Mouse (Mus musculus) v-Abl transformed pro-B cells (cell line): ENCODE data around the gene Stra6.

Experiments used
- in situ Hi-C, 2 experiments: fragments of 400-800 bp; cut with MboI; formaldehyde crosslinking; loops; one replicate each; pipeline ENCODE4 v1.15.1; 2025; ENCODE audit not compliant: unreplicated experiment in 2 of 2

Stra6 gene

DNA sequence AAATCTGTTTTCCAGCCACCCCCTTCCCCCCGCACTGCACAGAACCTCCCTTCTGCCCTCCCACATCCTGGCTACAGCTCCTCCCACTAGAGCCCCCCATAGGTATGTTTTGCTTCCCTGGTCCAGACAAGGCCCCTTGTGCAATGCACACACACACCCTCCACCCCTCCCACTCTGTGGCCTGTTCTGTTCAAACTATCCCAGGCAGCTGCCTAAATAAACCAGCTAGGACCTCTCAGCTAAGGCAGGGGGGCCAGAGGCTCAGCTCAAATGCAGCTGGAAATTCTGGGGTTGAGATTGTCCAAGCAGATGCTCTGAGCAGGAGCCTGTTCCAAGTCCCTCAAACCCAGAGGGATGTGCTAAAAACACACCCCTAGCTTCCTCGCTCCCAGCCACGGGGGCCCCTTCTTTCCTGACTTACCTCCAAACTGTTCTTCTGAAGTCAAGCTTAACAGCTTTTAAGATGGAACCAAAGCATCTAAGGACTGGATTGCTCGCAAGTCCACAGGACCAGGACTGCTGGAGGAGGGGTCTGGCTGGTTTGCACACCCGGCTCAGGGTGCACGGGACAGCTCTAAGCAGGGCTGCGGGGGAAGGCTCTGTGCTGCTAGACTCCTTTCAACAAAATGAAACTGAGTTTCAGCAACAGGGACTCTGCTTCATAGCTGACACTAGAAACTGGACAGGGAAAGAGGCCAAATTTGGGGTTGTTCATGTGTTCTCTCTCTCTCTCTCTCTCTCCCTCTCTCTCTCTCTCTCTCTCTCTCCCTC is 95.1 kb downstream of the Stra6 start:
- in situ Hi-C loops, result no loop called here

DNA sequence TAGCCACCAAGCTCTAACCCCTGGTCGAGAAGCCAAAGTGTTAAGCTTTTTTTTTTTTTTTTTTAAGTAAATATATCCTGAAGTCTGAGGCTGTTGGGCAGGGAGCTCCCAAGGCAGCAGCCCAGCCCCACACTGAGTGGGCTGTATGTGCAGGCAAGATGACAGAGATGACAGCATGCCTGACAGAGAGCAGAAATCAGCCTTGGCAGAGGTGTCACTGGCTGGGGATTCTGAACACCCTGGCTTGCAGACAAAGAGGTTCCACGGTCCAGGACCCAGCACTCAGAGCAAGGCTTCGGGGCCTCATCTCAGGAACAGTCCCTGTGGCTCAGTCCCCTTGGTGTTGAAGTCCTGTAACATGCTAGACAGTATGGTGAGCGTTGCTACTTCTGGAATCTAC is 96.3 kb downstream of the Stra6 start:
- in situ Hi-C loops, result no loop called here

DNA sequence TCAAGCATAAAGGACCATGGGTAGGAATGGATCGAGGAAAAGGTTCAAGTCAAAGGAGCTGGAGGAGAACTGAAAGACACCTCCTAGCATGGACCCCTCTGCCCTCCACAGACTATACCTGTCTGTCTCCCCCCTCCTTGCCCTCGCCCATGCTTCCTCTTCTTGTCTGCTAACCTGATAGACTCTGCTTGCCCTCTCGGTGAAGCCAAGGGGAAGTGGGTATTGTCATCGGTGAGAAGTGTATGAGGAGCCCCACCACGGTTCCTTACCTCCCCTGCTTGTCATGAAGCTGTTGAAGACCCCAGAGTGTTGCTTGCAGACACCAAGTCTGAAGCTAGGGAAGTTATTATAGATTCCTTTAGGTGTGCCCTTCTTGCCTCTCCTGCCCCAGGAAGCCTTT is 96.7 kb downstream of the Stra6 start:
- in situ Hi-C loops, result no loop called here

DNA sequence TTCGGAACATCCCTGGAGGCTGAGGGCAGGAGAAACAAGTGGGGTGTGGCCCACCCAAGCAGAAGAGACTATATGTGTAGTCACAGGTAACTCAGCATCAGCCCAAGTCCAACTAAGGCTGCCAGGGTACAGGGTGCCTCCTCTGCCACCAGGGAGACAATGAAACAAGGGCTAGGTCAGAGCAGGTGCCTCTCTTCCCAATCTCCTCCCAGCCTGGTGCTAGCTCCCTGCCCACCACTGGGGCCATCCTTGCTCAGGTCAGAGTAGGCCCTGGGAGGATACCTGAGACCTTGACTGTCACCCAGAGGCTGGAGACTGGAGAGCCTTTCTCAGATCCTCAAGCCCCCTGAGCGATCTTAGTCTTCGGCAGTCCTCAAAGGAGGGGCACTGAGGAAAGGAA is 98.6 kb downstream of the Stra6 start:
- in situ Hi-C loops, result no loop called here

DNA sequence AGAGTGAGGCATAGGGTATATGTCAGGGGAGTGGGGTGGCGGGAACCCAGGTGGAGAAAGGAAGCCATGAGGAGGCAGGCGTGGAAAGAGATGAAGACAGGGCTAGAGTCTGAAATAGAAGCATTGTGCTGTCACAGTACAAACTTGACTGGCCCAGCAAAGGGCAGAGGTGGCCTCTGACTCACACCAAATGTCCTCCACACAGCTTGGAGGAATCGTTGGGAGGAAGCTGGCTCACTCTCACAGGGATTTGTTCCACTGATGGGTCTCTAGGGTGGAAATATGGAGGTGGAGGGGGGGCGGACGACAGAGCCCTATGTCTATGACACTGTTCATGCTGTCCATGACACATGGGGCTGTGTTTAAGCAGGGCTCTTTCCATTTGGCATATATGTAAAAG is 99.6 kb downstream of the Stra6 start:
- in situ Hi-C loops, result no loop called here

DNA sequence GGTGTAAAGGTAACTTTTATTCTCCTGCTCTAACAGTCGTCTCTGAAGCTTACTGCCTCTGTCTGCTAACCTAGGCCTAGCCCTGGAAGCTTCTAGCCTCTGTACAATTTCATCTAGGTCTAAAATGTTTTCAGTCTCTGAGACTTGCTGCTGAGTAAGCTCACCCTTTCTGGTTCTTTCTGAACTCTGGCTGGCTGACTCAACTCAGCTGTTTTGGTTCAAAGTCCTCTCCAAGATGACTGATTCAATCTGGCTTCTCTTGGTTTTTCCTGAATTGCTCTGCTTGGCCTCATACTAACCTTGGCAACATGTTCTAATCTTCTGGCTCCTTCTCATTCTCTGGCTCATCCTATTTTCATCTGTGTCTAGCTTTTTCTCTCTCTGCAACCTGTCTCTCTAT is 102.2 kb downstream of the Stra6 start:
- in situ Hi-C loops, result no loop called here

DNA sequence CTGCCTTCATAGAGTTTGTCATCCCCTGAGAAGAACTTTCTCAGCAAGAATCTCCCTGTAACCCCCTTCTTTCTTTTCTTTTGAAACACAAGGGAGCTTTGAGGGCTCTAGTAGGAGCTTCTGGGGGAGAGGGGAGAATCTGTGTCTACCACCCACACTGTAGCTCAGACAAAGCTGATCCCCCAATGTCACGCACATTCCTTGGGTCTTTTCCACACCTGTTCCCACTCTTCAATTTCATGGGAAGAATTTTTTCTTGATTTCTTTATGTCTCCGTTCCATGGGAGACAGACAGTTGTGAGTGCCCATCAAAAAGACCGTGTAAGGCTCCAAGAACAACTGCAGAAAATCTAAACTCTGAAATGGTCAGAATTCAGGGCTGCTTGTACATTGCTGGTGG is 105.3 kb downstream of the Stra6 start:
- in situ Hi-C loops, result no loop called here

DNA sequence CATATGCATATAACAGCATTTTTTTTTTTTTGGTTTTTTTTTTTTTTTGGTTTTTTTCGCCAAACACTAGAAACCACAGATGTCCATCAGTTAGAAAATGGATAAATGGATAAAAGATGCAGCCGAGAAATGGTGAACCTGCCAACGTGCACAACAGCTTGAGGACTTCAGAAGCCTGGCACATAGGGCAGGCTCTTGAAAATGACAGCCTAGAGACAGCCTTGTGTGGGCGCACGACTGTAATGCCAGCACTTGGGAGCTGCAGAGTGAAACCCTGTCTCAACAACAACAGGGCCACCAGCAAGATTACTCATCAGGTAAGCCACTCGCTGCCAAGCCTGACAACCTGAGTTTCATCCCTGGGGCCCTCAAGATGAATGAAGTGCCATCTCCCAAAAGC is 105.8 kb downstream of the Stra6 start:
- in situ Hi-C loops, result no loop called here

DNA sequence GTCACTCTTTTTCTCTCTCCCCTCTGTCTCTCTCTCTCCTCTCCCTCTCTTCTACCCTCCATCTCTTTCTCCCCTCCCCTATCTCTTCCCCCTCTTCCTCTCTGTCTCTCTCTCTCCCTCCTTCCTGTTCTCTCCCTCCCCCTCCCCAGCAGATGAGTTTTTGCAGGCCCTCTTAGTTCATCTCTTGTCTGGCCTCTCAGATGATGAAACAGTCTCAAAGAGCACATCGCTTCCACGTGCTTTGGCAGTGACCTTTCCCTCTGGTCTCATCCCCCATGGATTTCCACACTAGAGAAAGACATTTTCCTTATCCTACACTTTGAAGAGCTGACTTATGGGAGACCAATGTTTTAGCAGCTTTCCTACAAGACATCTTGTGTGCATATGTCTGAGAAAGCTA is 109.3 kb downstream of the Stra6 start:
- in situ Hi-C loops, result no loop called here

DNA sequence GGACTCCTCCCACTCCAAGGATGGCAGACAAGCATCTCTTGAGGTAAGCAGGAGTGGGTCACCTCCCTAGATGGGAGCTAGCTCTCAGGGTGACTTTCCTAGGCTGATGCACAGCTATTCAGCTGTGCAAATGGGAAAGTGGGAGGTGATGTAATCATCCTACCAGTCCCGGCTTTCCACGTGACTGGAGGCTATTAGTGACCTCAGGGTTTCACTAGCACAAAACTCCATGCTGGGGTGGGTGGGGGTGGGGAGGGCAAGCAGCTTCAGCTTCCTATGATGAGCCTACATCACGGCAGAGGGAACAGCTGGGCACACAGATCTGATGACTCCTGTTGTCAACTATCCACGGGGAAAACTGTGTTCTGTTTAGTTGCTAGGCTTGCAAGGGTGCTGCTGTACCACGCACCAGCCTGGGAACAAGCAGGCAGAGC is 111.2 kb downstream of the Stra6 start:
- in situ Hi-C loops, result no loop called here

DNA sequence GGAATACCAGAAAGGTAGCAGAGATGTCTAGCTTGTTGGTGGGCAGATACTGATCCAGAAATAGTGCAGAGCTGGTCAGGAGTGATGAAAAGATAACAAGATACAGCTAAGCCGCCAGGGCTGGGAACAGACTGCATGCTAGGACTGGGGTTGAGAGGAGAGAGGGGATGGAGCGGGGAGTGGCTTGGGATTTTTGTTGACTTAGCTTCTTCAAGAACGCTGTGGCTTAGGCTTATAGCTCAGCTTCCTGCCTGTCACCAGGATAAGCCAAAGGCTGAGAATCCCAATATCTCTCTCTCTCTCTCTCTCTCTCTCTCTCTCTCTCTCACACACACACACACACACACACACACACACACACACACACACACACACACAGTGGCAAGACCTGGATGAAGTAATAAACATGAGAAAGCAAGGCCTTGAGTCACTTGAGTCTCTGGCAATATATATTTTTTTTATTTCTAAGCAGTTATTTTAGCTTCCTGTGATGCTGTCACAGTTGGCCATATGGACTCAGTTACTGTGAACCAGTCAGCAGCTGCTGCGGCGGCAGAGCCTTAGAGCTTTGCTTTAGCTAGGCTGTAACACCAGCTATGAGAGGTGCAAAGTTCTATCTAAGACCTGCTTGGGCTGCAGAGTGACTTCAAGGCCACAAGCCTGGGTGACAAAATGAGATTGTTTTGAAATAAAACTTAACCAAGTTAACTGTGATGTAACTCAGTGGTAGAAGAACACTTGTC is 112.3 kb downstream of the Stra6 start:
- in situ Hi-C loops, result no loop called here

DNA sequence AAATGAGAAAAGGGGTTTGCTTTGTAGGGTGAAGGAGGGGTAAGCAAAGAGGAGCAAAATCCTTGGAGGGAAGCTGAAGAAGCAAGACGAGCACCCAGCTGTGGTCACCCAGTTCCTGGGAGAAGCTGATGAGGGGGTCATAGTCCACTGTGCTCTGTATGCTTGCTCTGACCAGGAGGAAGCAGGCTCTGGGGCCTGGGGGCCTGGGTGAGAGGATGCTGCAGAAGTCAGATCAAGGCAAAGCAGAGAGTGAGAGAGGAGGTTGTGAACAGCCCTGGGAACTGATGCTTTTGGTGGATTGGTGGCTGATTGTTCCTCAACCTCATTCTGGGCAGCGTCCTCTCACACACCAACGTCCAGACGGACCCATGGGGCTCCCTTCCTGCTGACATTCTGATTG is 113.6 kb downstream of the Stra6 start:
- in situ Hi-C loops, result no loop called here

DNA sequence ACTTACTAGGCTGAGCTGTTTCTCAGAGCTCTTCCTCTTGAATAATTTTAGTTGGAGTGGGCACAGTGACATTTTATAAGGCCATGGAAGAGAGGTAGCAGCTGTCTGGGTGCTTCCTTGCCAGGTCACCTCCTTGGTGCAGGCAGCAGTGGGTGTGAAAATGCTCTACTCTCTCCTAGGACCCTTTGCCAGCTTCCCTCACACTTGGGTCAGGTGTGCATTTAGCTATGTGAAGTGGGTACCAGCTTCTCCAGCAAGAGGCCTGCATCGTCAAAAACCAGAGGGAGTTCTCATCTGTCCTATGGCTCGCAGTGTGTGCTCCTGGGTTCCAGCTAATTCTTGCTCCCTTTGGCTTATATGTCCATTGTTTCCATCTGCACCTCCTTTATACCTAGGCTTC is 115.8 kb downstream of the Stra6 start:
- in situ Hi-C loops, result no loop called here

DNA sequence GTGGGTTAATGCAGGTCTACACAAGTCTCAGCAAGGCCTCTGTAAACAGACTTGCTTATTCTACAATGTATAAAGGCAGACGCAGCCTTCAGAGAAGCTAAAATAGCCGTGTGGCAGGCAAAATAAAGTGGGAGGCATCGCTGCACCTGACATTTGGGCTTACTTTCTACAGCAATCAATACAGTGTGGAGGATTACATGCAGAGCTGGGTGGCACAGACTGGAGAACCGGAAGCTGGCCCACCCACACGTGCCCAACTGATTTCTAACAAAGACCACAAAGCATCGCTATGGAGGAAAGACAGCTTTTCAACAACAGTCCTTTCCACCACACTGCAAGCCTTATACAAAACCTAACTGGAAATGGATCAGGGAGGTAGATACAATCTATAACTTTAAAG is 120.9 kb downstream of the Stra6 start:
- in situ Hi-C loops, result no loop called here

DNA sequence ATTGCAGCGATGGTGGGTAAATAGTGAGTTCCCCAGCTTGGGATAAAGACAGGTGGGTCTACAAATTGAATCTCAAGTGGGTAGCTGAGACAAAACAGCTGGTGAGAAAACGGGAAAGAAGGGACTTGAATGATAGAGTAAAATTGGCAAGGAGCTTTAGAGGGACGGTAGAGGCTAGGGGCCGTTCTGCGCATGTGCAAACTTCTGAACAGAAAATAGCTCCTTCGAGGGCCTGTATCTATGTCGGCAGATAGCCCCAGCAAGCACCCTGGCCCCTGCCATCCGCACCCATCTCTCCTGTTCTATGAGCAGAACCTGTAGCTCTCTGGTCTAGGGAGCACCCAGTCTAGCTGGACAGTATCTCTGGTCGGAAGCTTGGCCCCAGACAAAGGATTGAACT is 130.6 kb downstream of the Stra6 start:
- in situ Hi-C loops, result no loop called here

DNA sequence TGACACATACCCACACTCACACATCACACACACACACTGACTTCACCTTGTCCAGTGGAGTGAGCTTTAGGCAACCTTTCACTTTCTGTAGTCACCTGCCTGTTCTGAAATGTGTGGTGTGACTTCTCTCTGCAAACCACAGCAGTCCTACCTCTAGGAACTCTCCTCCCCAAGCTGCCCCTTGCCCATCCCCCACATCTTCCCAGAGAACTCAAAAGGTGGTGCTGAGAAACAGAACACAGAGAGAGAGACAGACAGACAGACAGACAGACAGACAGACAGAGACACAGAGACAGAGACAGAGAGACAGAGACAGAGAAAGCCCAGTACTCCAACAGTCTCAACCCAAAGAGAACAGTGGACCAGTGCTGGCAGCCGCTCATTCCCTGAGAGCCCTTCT is 132.1 kb downstream of the Stra6 start:
- in situ Hi-C loops, result no loop called here

DNA sequence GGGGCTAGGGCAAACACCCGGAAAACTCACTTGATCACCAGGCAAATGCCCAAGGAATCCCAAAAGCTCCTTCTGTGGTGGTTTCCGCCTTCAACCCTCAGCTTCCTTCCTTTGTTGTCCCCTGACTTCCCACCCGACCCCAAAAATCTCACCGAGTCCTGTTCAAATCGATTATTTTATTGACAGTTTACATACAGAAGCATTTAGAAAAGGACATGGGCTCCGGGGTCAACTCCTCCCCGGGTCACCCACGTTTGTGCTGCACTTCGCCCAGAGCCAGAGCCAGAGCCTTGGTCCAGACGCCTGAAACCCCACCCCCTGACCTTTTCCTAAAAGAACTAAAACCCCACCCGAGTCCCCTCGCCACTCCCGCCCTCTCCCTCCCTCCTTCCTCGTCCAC is 132.6 kb downstream of the Stra6 start:
- in situ Hi-C loops, result no loop called here

DNA sequence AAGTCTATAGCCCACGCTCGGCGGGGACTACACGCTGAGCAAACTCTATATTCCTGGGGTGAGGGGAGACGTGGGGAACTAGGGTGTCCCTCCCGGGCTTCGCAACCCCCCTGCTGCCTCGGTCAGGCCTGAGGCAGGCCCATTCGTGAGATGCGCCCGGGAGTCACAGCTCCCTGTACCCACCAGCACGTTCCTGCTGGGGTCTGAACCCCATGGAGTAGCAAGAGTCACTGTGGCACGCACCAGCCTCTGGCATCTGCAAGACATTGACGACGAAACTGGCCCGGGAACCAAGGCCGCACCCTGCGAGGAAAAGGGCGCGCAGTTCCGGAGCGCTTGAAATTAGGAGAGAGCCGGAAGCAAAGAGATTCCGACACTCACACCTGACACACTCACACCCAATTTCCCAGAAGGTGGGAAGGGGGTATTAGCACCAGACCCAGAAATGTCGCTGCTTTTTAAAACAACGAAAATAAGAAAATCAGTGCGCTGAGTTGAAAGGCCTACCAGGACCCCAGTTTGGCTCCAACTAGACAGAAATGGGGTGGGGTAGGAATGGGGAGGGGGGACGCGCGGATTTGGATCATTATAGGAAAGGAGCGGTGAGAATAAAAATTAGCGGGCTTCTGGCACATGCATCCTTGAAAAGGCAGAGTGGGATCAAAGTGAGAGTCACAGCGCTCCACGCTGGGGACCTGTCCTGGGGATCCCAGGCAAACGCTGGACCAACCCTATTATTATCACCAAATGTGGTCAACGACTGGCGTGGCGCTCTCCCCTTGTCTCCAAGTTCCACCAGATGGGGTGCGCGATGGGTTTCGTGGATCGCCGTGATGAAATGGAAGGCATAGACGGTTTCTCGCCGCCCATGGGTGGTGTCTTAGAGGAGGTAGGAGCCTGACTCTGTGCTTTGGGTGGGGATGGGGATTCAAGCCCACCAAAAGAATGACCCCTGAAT is 133.3 kb downstream of the Stra6 start:
- in situ Hi-C loops, result no loop called here

DNA sequence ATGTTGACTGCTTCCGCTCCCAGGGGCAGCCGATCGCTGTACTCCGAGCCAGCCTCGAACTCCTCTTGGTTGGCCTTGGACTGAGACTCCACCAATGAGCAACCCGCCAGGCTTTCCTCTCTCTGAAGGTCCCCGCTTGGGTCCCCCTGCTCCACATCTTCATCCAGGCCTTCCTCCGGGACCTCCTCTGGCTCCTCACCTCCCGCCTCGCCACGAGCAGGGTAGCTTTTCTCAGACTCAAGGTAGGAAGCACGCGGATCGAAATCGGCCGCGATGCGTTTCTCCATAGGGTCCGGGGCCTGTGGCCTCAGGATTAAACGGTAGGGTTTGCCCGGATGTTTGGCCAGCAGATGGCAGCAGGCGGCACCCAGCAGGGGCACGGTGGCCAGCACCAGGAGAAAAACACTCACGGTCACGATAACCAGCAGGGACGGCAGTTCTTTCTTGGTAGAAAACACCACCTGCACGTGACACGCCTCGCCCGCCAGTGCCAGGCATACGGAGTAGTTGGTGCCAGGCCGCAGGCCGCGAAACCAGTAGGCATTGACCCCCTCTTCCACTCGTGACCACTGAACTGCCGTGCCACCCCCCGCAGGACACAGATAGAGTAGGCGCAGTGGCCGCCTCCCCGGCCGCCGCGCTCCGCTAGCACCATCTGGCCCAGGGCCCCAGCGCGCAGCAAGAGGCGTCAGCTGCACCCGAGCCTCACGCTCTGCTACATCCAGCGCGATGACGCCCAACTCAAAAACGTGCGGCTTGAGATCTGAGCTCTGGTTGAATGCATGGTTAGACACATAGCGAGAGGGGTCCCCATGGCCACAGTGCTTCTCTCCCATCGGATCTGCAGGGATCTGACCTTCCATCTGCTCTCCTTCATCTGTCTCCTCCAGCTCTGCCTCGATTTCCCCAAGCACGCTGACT is 134.5 kb downstream of the Stra6 start:
- in situ Hi-C loops, result no loop called here

DNA sequence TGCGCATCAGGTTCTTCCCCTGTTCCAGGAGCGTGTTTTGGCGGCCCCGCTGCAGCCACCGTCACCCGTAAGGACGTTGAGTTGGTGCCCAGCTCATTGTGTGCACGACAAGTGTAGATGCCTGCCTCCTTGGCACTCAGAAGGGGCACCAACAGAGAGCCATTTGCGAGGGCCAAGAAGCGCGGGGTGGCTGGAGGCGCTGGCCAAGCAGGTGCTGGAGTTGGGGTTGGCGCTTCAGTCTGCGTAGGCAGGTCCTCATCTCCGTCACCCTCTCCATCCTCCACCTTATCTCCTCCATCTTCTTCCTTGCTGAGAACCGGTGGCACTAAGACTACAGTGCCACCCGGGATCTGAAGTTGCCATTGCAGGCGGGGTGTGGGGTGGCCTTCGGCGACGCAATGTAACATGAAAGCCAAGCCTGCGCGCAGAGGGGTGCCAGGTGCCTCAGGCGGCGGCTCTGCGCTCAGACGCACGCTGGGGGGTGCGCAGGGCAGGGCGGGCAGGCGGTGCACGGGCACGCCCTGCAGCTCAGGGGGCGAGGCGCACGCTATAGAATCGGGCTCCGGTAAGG is 135.3 kb downstream of the Stra6 start:
- in situ Hi-C loops, result no loop called here
